Mouse (Mus musculus) hindbrain, embryonic 15.5 days (tissue): ENCODE measurements around the gene Cfap70. TPM values are rescaled to one million over a fixed set of nuclear protein-coding genes. Genes with fewer than 3 reads are reported as not detected.
A peak's percentile ranks its signal among the peaks of the same experiment; 100 is the strongest.

Source experiments
- ATAC-seq: fragments of 200-750 bp; cut with Nextera tagmentation; 2 replicates; pipeline ENCODE4 v1.8.0; 2017; ENCODE audit warnings: low read depth, moderate number of reproducible peaks, moderate TSS enrichment; ENCODE audit not compliant: low FRiP score
- H3K27ac ChIP-seq: fragments of 300-500 bp; sonication (generic); replicated peaks from 2 replicates; pipeline ENCODE4 v1.5.1; 2015; ENCODE audit warnings: mild to moderate bottlenecking, inconsistent platforms
- H3K27me3 ChIP-seq: fragments of 300-500 bp; sonication (generic); 2 replicates; pipeline ENCODE4 v1.6.1; 2015; ENCODE audit warnings: control low read depth, inconsistent platforms
- H3K36me3 ChIP-seq: fragments of 300-500 bp; sonication (generic); 2 replicates; pipeline ENCODE4 v1.6.1; 2015; ENCODE audit warnings: control low read depth, inconsistent platforms
- H3K4me1 ChIP-seq: fragments of 300-500 bp; sonication (generic); replicated peaks from 2 replicates; pipeline ENCODE4 v1.6.1; 2015; ENCODE audit warnings: control low read depth, inconsistent platforms
- H3K4me2 ChIP-seq: fragments of 300-500 bp; sonication (generic); 2 replicates; pipeline ENCODE4 v1.6.1; 2015; ENCODE audit warnings: moderate library complexity, mild to moderate bottlenecking, inconsistent platforms
- H3K4me3 ChIP-seq: fragments of 300-500 bp; sonication (generic); 2 replicates; pipeline ENCODE4 v1.5.1; 2015; ENCODE audit warnings: mild to moderate bottlenecking, inconsistent platforms
- H3K9ac ChIP-seq: fragments of 300-500 bp; sonication (generic); 2 replicates; pipeline ENCODE4 v1.6.1; 2015; ENCODE audit warnings: inconsistent platforms
- H3K9me3 ChIP-seq: fragments of 300-500 bp; sonication (generic); 2 replicates; pipeline ENCODE4 v1.6.1; 2016; ENCODE audit warnings: control low read depth, inconsistent platforms
- WGBS: fragments of 180-500 bp; shearing (Covaris S2); methylation state at CpG from one replicate; pipeline ENCODE4 v1.1.7; 2015; 5-methylcytosine and 5-hydroxymethylcytosine counted together
- polyA plus RNA-seq: library from polyadenylated mRNA; unstranded; fragments of >200 nt; fragmentation: Nextera tagmentation; extraction: Ambion mirVana; gene quantifications from 2 replicates; pipeline ENCODE4 v1.2.1, GENCODE M21; 2015

Gene Cfap70
- polyA plus RNA-seq, 1 experiment from 2014 or later, result 1.5 TPM

DNA sequence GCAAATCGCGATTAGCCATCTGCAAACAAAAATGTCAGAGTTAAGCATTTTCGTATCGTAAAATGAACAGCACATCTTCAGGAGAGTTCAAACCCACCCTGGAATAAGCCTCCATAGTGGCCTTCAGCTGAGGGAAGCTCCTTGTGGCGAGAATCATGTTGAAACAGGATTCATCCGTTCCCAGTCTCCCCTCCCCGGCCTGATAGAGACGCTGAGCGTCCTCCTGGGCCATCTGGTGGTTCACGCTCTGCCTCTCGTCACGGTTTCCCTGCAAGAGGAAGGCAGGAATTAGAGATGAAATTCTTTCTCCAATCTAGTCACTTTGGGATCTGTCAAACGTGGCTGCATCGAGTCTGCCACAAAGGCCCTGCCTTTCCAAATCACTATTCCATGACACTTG lies 8.2 kb upstream of the Cfap70 start:
- H3K4me3 ChIP-seq, result no peak overlapping the region
- peaks cover 34% of the 10 kb centered on the region for H3K36me3 ChIP-seq
- ATAC-seq, result no peak
- H3K4me2 ChIP-seq, result no peak overlapping the region
- H3K4me1 ChIP-seq, result no peaks in the 10 kb centered on the region
- H3K9me3 ChIP-seq, result no peaks in the 10 kb centered on the region
- WGBS, result 87% methylated on average over 14 of the region's 14 CpGs
- H3K27me3 ChIP-seq, result no peaks in the 10 kb centered on the region
- no peak overlapping the region for H3K27ac ChIP-seq
- H3K9ac ChIP-seq, result no peak overlapping the region

DNA sequence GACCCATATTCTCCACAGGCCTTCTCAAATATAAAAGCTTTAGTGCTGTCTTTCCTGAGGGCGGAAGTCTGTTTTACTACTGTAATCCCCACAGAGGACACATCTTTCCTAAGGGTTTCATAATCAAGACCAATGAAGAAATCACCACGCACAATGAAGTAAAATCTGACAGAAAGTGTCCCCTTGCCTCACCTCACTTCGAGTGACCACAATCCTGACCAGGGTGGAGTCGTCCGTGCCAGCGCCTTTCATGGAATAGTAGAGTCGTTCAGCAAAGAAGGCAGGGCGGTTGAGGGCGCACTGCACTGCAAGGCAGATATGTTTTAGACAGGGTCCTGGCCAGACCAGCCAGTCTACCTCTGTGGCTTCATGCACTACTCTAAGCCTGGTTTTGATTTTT lies 6.4 kb upstream of the Cfap70 start:
- no peak for ATAC-seq
- 92% methylated on average over 9 of the region's 9 CpGs for WGBS
- H3K27ac ChIP-seq, result no peak overlapping the region

DNA sequence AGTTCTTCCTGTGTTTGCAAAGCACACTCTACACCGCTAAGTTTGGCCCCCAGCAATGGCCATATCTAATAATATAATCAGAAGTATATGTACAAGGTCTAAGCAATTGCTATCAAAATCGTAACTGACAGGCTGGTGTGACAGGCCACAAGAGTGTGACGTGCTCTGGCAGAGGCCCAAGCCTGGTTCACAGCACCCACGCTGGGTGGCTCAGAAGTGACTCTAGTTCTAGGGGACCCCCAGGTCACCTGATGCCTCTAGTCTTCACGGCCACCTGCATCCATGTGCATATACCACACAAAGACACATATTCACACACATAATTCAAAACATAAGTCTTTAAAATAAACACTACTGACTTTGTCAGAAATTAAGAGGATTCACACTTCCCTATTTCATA lies 903 bp upstream of the Cfap70 start:
- WGBS, result 90% methylated on average over 5 of the region's 5 CpGs
- no peaks in the 10 kb centered on the region for H3K9me3 ChIP-seq
- 0 out of 2 replicates have a peak, but pooled peaks cover 7% of the 10 kb centered on the region for H3K4me1 ChIP-seq
- H3K4me3 ChIP-seq, result no peak overlapping the region
- no peak overlapping the region for H3K9ac ChIP-seq
- peaks cover 11% of the 10 kb centered on the region; the same call in 1 of the 2 replicates for H3K36me3 ChIP-seq
- no peak overlapping the region for H3K27ac ChIP-seq
- ATAC-seq, result 0 out of 2 replicates have a peak, but pooled peaks have one; percentile 16
- no peak overlapping the region for H3K4me2 ChIP-seq
- no peaks in the 10 kb centered on the region for H3K27me3 ChIP-seq

More for the DNA sequence above, 6.4 kb upstream of the Cfap70 start:
- Histone ChIP-seq H3K9me3 (no peaks in the 10 kb centered on the region), H3K27me3 (no peaks in the 10 kb centered on the region), H3K36me3 (peaks cover 30% of the 10 kb centered on the region), H3K4me1 (no peaks in the 10 kb centered on the region), H3K4me2 (no peak overlapping the region), H3K9ac (no peak overlapping the region), H3K4me3 (no peak overlapping the region)

DNA sequence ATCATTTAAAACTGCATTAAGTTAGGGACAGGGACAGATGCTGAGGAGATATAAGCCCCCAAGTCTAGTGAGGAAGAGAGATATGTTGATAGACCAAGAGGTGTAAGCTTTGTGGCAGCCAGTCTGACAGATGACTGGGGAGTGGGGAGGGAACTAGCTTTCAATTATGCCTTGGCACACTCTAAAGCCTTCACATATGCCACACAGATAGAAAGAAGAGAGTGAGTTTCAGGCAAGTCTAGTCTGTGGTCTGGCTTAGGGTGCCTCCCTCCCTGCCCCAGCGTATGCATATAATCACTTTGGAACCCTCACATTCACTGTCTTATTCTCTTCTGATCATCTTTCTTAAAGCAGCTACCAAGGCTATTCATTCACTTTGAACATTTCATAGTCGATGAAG lies 724 bp downstream of the Cfap70 start:
- Histone ChIP-seq H3K27me3 (no peaks in the 10 kb centered on the region), H3K4me1 (0 out of 2 replicates have a peak, but pooled peaks cover 7% of the 10 kb centered on the region), H3K9ac (peak overlapping the region; percentile 43), H3K4me2 (peak overlapping the region; percentile 72), H3K27ac (no peak overlapping the region), H3K4me3 (peak overlapping the region; percentile 44), H3K9me3 (no peaks in the 10 kb centered on the region), H3K36me3 (peaks cover 4% of the 10 kb centered on the region; the same call in 1 of the 2 replicates)
- 18% methylated on average over 2 of the region's 2 CpGs for WGBS
- no peak for ATAC-seq

DNA sequence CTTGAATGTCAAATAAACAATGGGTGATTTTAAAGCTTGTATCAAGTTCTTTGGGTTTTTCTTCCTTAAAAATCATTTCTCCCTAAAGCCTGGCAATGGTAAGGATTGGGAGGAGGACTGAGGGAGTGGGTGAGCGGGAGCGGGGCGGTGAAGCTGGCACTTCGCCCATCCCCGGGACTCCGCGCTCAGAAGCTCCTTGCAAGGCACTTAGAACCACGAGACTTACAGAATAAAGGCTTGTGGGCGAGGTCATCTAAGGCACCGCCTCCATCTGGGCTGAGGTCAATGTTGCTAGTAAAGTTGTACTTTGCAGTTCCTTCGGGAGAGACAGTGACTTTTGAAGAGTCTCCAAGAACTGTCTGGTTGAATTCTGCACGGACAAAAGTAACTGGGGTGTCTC lies 4.8 kb downstream of the Cfap70 start:
- 54% methylated on average over 12 of the region's 12 CpGs for WGBS
- no peak overlapping the region for H3K4me2 ChIP-seq

DNA sequence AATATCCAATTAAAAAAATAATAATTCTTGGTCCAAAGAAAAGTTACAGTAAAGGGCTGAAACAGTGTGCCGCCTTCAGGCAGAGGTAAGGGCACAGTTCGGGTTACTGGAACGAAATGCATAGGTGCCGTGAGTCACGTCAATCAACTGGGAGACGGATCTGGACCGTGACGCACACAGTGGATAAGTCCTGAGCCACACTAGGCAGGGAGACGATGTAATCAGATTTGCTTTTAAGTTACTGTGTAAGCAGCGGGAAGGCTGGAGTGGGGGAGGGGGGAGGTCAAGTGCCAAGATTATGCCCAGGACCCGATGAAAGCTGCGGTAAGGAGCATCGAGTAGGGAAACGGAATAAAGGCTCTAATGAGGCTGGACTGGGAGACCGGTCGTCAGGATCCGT lies 9.8 kb downstream of the Cfap70 start:
- Histone ChIP-seq H3K36me3 (no peaks in the 10 kb centered on the region), H3K9ac (no peak overlapping the region), H3K27me3 (no peaks in the 10 kb centered on the region), H3K4me3 (no peak overlapping the region), H3K27ac (no peak overlapping the region), H3K4me2 (no peak overlapping the region), H3K4me1 (no peaks in the 10 kb centered on the region), H3K9me3 (no peaks in the 10 kb centered on the region)
- no peak for ATAC-seq
- 71% methylated on average over 17 of the region's 17 CpGs for WGBS

More for the DNA sequence above, 4.8 kb downstream of the Cfap70 start:
- ATAC-seq, result no peak
- Histone ChIP-seq H3K9me3 (no peaks in the 10 kb centered on the region), H3K36me3 (no peaks in the 10 kb centered on the region), H3K4me3 (no peak overlapping the region), H3K27me3 (no peaks in the 10 kb centered on the region), H3K27ac (no peak overlapping the region), H3K4me1 (0 out of 2 replicates have a peak, but pooled peaks cover 7% of the 10 kb centered on the region), H3K9ac (no peak overlapping the region)

DNA sequence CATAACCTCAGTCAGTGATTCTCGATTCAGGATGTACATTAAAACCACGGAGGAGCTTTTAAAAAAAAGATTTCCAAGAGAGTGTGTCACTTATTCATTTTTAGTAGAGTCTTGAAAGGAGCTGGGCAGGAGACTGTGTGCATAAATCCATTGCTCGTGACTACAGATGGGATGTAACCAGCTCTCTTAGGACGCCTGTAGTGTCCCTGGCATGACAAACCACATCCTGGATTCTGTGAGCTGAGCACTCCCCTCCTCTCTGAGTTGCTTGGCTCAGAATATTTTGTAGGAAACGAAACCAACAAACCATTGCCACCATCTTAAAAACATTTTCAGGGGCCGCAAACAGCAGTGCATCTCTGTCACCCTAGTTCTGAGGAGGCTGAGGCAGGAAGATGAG lies 15.1 kb downstream of the Cfap70 start:
- Histone ChIP-seq H3K27ac (no peak overlapping the region), H3K4me2 (no peak overlapping the region), H3K27me3 (no peaks in the 10 kb centered on the region), H3K4me3 (no peak overlapping the region), H3K4me1 (no peaks in the 10 kb centered on the region), H3K36me3 (no peaks in the 10 kb centered on the region), H3K9ac (no peak overlapping the region), H3K9me3 (no peaks in the 10 kb centered on the region)
- 77% methylated on average over 6 of the region's 6 CpGs for WGBS
- no peak for ATAC-seq

DNA sequence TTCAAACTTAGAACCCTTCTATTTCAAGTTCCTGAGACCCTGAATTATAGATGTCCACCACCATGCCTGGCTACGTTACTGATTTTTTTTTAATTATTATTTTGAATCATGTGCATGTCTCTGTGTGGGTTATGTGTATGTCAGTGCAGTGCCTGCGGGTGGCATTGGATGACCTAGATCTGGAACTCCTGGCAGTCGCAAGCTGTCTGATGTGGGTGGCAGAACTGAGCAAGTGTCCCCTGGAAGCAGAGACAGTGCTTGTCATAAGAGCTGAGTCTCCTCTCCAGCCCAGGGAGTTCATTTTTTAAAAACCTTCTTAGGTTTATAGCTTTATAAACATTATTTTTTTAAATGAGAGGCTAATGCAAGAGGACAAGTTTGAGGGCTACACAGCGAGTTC lies 19.6 kb downstream of the Cfap70 start:
- Histone ChIP-seq H3K4me2 (no peak overlapping the region), H3K9me3 (no peaks in the 10 kb centered on the region), H3K27ac (no peak overlapping the region), H3K27me3 (no peaks in the 10 kb centered on the region), H3K4me3 (no peak overlapping the region), H3K9ac (no peak overlapping the region), H3K36me3 (no peaks in the 10 kb centered on the region), H3K4me1 (no peaks in the 10 kb centered on the region)
- 84% methylated on average over 4 of the region's 4 CpGs for WGBS
- ATAC-seq, result no peak

DNA sequence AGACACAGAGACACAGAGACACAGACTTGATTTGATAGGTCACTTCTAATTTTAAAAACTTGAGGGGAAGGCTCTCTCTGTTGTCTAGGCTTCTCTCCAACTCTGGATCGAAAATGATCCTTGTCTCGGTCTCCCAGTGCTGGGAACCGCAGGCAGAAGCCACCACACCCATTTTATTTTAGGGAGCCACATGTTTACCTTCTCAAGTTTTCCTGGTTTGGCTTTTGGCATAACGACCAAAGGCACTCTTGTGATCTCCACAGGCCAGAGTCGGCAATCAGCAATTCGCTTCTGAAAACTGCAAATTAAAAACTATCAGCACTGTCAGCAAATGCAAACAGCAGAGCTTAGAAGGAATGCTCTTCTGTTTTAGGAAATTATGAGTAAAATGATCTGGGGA lies 20.3 kb downstream of the Cfap70 start:
- no peaks in the 10 kb centered on the region for H3K9me3 ChIP-seq
- H3K27ac ChIP-seq, result no peak overlapping the region
- H3K9ac ChIP-seq, result no peak overlapping the region
- H3K4me3 ChIP-seq, result no peak overlapping the region
- ATAC-seq, result no peak
- 82% methylated on average over 6 of the region's 6 CpGs for WGBS
- no peaks in the 10 kb centered on the region for H3K27me3 ChIP-seq
- no peak overlapping the region for H3K4me2 ChIP-seq
- no peaks in the 10 kb centered on the region for H3K4me1 ChIP-seq
- H3K36me3 ChIP-seq, result no peaks in the 10 kb centered on the region

DNA sequence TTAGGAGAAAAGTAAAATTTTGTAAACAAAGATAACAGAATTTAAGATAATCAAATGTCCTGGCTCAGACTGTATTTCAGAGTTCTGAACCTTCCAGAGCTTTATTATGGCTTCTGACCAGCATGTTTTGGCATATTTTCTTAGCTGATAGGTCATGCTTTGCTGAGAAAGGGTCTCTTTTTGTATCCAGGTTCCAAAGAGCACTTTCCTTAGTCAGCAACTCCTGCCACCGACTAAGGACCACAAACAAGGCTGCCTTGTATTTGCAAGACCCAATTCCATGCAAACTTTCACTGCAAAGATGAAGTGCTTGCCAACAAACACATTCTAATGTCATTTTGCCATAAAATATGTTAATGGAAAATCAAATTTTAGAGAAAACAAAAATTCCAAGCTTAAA lies 22.2 kb downstream of the Cfap70 start:
- H3K4me1 ChIP-seq, result no peaks in the 10 kb centered on the region
- H3K4me3 ChIP-seq, result no peak overlapping the region
- no peak overlapping the region for H3K9ac ChIP-seq
- ATAC-seq, result no peak
- H3K9me3 ChIP-seq, result no peaks in the 10 kb centered on the region
- H3K4me2 ChIP-seq, result no peak overlapping the region
- no peaks in the 10 kb centered on the region for H3K27me3 ChIP-seq
- H3K27ac ChIP-seq, result no peak overlapping the region
- 64% methylated on average over 1 of the region's 1 CpGs for WGBS
- H3K36me3 ChIP-seq, result no peaks in the 10 kb centered on the region

DNA sequence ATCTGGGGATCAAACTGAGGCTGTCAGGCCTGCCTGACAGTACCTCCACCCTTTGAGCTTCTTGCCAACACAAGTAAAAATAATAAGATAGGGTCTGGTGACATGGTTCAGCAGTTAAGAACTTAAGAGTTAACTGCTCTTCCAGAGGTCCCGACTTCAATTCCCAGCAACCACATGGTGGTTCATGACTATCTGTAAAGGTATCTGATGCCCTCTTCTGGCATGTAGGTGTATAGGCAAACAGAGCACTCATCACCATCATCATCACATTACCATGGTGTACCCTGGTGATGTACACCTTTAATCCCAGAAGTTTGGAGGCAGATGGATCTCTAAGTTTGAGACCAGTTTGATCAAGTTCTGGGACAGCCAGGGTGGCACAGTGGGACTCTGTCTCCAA lies 23.4 kb downstream of the Cfap70 start:
- no peak overlapping the region for H3K4me3 ChIP-seq
- no peaks in the 10 kb centered on the region for H3K27me3 ChIP-seq
- H3K36me3 ChIP-seq, result no peaks in the 10 kb centered on the region
- no peaks in the 10 kb centered on the region for H3K4me1 ChIP-seq
- no peak overlapping the region for H3K4me2 ChIP-seq
- 37% methylated on average over 1 of the region's 1 CpGs for WGBS
- H3K9ac ChIP-seq, result no peak overlapping the region
- no peaks in the 10 kb centered on the region for H3K9me3 ChIP-seq
- no peak for ATAC-seq
- no peak overlapping the region for H3K27ac ChIP-seq

DNA sequence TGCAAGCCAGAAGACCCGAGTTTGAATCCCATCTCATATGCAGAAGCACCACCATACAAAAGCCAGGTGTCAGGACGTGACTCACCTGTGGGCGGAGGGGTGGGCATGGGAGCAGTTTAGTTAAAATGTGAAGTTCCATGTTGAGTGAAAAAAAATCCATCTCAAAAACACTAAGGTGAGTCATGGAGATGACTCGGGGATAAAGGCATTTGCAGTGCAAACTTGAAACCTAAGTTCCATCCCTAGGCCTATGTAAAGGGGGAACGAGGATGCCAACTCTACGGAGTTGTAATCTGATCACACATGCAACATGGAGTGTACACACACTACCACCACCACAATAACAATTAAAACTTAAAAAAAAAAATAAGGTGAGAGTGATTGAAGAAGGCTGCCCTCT lies 29.0 kb downstream of the Cfap70 start:
- H3K4me1 ChIP-seq, result no peaks in the 10 kb centered on the region
- no peaks in the 10 kb centered on the region for H3K36me3 ChIP-seq
- no peaks in the 10 kb centered on the region for H3K27me3 ChIP-seq
- no peak overlapping the region for H3K4me3 ChIP-seq
- no peak overlapping the region for H3K27ac ChIP-seq
- WGBS, result 90% methylated on average over 6 of the region's 6 CpGs
- no peak overlapping the region for H3K4me2 ChIP-seq
- no peak for ATAC-seq
- no peak overlapping the region for H3K9ac ChIP-seq
- H3K9me3 ChIP-seq, result no peaks in the 10 kb centered on the region

DNA sequence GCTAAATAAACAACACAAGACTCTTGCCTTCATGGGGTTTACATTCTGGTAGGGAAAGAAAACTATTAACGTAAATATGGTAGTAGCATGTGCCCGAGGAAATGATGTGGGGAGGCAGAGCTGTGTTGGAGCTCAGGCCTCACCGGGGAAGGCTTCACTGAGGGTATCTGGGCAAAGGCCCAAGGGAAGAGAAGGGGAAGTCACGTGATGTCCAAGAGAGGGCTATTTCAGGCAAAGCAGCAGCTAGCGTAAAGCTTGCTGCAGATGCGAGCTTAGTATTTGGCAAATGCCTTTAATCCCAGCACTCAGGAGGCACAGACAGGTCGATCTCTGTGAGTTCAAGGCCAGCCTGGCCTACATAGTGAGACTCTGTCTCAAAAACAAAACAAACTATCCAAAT lies 29.8 kb downstream of the Cfap70 start:
- Histone ChIP-seq H3K27me3 (no peaks in the 10 kb centered on the region), H3K4me2 (no peak overlapping the region), H3K36me3 (no peaks in the 10 kb centered on the region), H3K9me3 (no peaks in the 10 kb centered on the region), H3K9ac (no peak overlapping the region), H3K27ac (no peak overlapping the region), H3K4me1 (no peaks in the 10 kb centered on the region), H3K4me3 (no peak overlapping the region)
- 73% methylated on average over 7 of the region's 7 CpGs for WGBS
- no peak for ATAC-seq
